Mouse (Mus musculus) neural tube, embryonic 15.5 days (tissue): ENCODE measurements around the gene Slc39a2. TPM values are rescaled to one million over a fixed set of nuclear protein-coding genes. Genes with fewer than 3 reads are reported as not detected.

ENCODE experiments used
- ATAC-seq: fragments of 200-750 bp; cut with Nextera tagmentation; 2 replicates; pipeline ENCODE4 v1.8.0; 2017; ENCODE audit warnings: mild to moderate bottlenecking, moderate TSS enrichment, moderate library complexity; ENCODE audit not compliant: low FRiP score
- H3K27ac ChIP-seq: fragments of 300-500 bp; sonication (generic); replicated peaks from 2 replicates; pipeline ENCODE4 v1.5.1; 2015; ENCODE audit warnings: mild to moderate bottlenecking, inconsistent platforms
- H3K27me3 ChIP-seq: fragments of 300-500 bp; sonication (generic); replicated peaks from 2 replicates; pipeline ENCODE4 v1.6.1; 2015; ENCODE audit warnings: inconsistent platforms
- H3K36me3 ChIP-seq: fragments of 300-500 bp; sonication (generic); 2 replicates; pipeline ENCODE4 v1.6.1; 2015; ENCODE audit warnings: inconsistent platforms
- H3K4me1 ChIP-seq: fragments of 300-500 bp; sonication (generic); 2 replicates; pipeline ENCODE4 v1.6.1; 2015; ENCODE audit warnings: inconsistent platforms
- H3K4me2 ChIP-seq: fragments of 300-500 bp; sonication (generic); 2 replicates; pipeline ENCODE4 v1.6.1; 2015; ENCODE audit warnings: inconsistent platforms, mild to moderate bottlenecking, moderate library complexity
- H3K4me3 ChIP-seq: fragments of 300-500 bp; sonication (generic); replicated peaks from 2 replicates; pipeline ENCODE4 v1.5.1; 2015; ENCODE audit warnings: mild to moderate bottlenecking, inconsistent platforms
- H3K9ac ChIP-seq: fragments of 300-500 bp; sonication (generic); replicated peaks from 2 replicates; pipeline ENCODE4 v1.6.1; 2015; ENCODE audit warnings: mild to moderate bottlenecking, inconsistent platforms
- H3K9me3 ChIP-seq: fragments of 300-500 bp; sonication (generic); replicated peaks from 2 replicates; pipeline ENCODE4 v1.6.1; 2016; ENCODE audit warnings: inconsistent platforms
- WGBS: fragments of 180-500 bp; shearing (Covaris S2); methylation state at CpG from one replicate; pipeline ENCODE4 v1.1.7; 2015; ENCODE audit warnings: mixed read lengths; 5-methylcytosine and 5-hydroxymethylcytosine counted together
- polyA plus RNA-seq: library from polyadenylated mRNA; unstranded; fragments of >200 nt; fragmentation: Nextera tagmentation; extraction: Ambion mirVana; gene quantifications from 2 replicates; pipeline ENCODE4 v1.2.1, GENCODE M21; 2015

The Slc39a2 gene
- polyA plus RNA-seq, 1 experiment from 2014 or later = 2.0 TPM

- peak; percentile 98 for ATAC-seq
- WGBS = under 1% methylated on average over 43 of the region's 43 CpGs
- peak within 1 kb of the TSS; percentile 76 for H3K4me3 ChIP-seq
- H3K4me2 ChIP-seq = peak within 1 kb of the TSS; percentile 77
- peak within 1 kb of the TSS; percentile 73 for H3K9ac ChIP-seq
- H3K4me1 ChIP-seq = peaks cover 18% of the 10 kb centered on the region
- no peaks in the 10 kb centered on the region for H3K9me3 ChIP-seq
- H3K27me3 ChIP-seq = no peaks in the 10 kb centered on the region
- H3K36me3 ChIP-seq = peaks cover 32% of the 10 kb centered on the region
- peak within 1 kb of the TSS; percentile 85 for H3K27ac ChIP-seq
These were observed 7.9 kb upstream of the Slc39a2 start, which contains the start of gene Mettl17 for GRCm38 (mm10) chr14:51884598-51885331. Gene Mettl17 (plus strand): TSS chr14:51884842.

GRCm38 (mm10) chr14:51886051-51886450 is 6.6 kb upstream of the Slc39a2 start:
- Histone ChIP-seq H3K36me3 (peaks cover 44% of the 10 kb centered on the region), H3K9me3 (no peaks in the 10 kb centered on the region), H3K27ac (no peak overlapping the region), H3K4me3 (peak overlapping the region; percentile 76), H3K4me1 (peaks cover 18% of the 10 kb centered on the region), H3K9ac (no peak overlapping the region), H3K4me2 (peak overlapping the region; percentile 77), H3K27me3 (no peaks in the 10 kb centered on the region)
- ATAC-seq = no peak
- 53% methylated on average over 6 of the region's 6 CpGs for WGBS

- Histone ChIP-seq H3K4me1 (peaks cover 18% of the 10 kb centered on the region), H3K4me2 (no peak overlapping the region), H3K36me3 (peaks cover 75% of the 10 kb centered on the region), H3K9me3 (no peaks in the 10 kb centered on the region), H3K4me3 (no peak overlapping the region), H3K27ac (no peak overlapping the region), H3K9ac (no peak overlapping the region), H3K27me3 (no peaks in the 10 kb centered on the region)
- ATAC-seq = no peak
- WGBS = 91% methylated on average over 6 of the region's 6 CpGs
These were observed 2.9 kb upstream of the Slc39a2 start for GRCm38 (mm10) chr14:51889833-51890232.

GRCm38 (mm10) chr14:51893094-51893794 is 555 bp downstream of the Slc39a2 start:
- Histone ChIP-seq H3K4me2 (no peak overlapping the region), H3K4me3 (no peak overlapping the region), H3K36me3 (peaks cover 71% of the 10 kb centered on the region), H3K4me1 (no peaks in the 10 kb centered on the region), H3K9ac (no peak overlapping the region), H3K9me3 (no peaks in the 10 kb centered on the region), H3K27ac (no peak overlapping the region), H3K27me3 (no peaks in the 10 kb centered on the region)
- peak; percentile 27; the same call in 1 of the 2 replicates for ATAC-seq
- 44% methylated on average over 10 of the region's 10 CpGs for WGBS

- 70% methylated on average over 3 of the region's 3 CpGs for WGBS
- Histone ChIP-seq H3K4me2 (no peak overlapping the region), H3K27me3 (no peaks in the 10 kb centered on the region), H3K27ac (no peak overlapping the region), H3K4me3 (no peak overlapping the region), H3K9ac (no peak overlapping the region), H3K9me3 (no peaks in the 10 kb centered on the region), H3K36me3 (peaks cover 65% of the 10 kb centered on the region), H3K4me1 (no peaks in the 10 kb centered on the region)
- ATAC-seq = 0 out of 2 replicates have a peak, but pooled peaks have one; percentile 40
These were observed 1.1 kb downstream of the Slc39a2 start for GRCm38 (mm10) chr14:51893809-51894208.

GRCm38 (mm10) chr14:51895071-51895470 is 2.4 kb downstream of the Slc39a2 start:
- H3K36me3 ChIP-seq = peaks cover 53% of the 10 kb centered on the region
- H3K4me2 ChIP-seq = no peak overlapping the region
- no peak overlapping the region for H3K27ac ChIP-seq
- no peaks in the 10 kb centered on the region for H3K9me3 ChIP-seq
- WGBS = 87% methylated on average over 14 of the region's 14 CpGs
- H3K27me3 ChIP-seq = no peaks in the 10 kb centered on the region
- no peak for ATAC-seq
- no peak overlapping the region for H3K4me3 ChIP-seq
- no peaks in the 10 kb centered on the region for H3K4me1 ChIP-seq
- no peak overlapping the region for H3K9ac ChIP-seq

- Histone ChIP-seq H3K4me2 (no peak overlapping the region), H3K27me3 (no peaks in the 10 kb centered on the region), H3K4me1 (no peaks in the 10 kb centered on the region), H3K4me3 (no peak overlapping the region), H3K9me3 (no peaks in the 10 kb centered on the region), H3K36me3 (peaks cover 44% of the 10 kb centered on the region), H3K9ac (no peak overlapping the region), H3K27ac (no peak overlapping the region)
- no peak for ATAC-seq
- 89% methylated on average over 6 of the region's 6 CpGs for WGBS
These were observed 3.3 kb downstream of the Slc39a2 start for GRCm38 (mm10) chr14:51896019-51896418.

GRCm38 (mm10) chr14:51896539-51897170 is 4.0 kb downstream of the Slc39a2 start:
- ATAC-seq = no peak
- H3K27me3 ChIP-seq = no peaks in the 10 kb centered on the region
- no peak overlapping the region for H3K27ac ChIP-seq
- peaks cover 38% of the 10 kb centered on the region for H3K36me3 ChIP-seq
- no peaks in the 10 kb centered on the region for H3K9me3 ChIP-seq
- H3K9ac ChIP-seq = no peak overlapping the region
- H3K4me2 ChIP-seq = no peak overlapping the region
- no peaks in the 10 kb centered on the region for H3K4me1 ChIP-seq
- H3K4me3 ChIP-seq = no peak overlapping the region
- 86% methylated on average over 8 of the region's 8 CpGs for WGBS

- Histone ChIP-seq H3K36me3 (peaks cover 18% of the 10 kb centered on the region), H3K4me1 (no peaks in the 10 kb centered on the region), H3K9me3 (no peaks in the 10 kb centered on the region), H3K27ac (no peak overlapping the region), H3K4me3 (no peak overlapping the region), H3K27me3 (no peaks in the 10 kb centered on the region), H3K4me2 (no peak overlapping the region), H3K9ac (no peak overlapping the region)
- WGBS = 95% methylated on average over 1 of the region's 1 CpGs
- ATAC-seq = no peak
These were observed 6.7 kb downstream of the Slc39a2 start for GRCm38 (mm10) chr14:51899351-51899750.

- WGBS = 61% methylated on average over 9 of the region's 9 CpGs
- Histone ChIP-seq H3K4me3 (no peak overlapping the region), H3K4me2 (no peak overlapping the region), H3K27ac (no peak overlapping the region), H3K27me3 (no peaks in the 10 kb centered on the region), H3K9ac (no peak overlapping the region), H3K36me3 (peaks cover 19% of the 10 kb centered on the region), H3K4me1 (no peaks in the 10 kb centered on the region), H3K9me3 (no peaks in the 10 kb centered on the region)
- peak; percentile 85 for ATAC-seq
These were observed 10.4 kb downstream of the Slc39a2 start for GRCm38 (mm10) chr14:51902806-51903710.

- Histone ChIP-seq H3K4me2 (no peak overlapping the region), H3K36me3 (peaks cover 27% of the 10 kb centered on the region), H3K4me1 (no peaks in the 10 kb centered on the region), H3K27me3 (no peaks in the 10 kb centered on the region), H3K9me3 (no peaks in the 10 kb centered on the region), H3K27ac (no peak overlapping the region), H3K9ac (no peak overlapping the region), H3K4me3 (no peak overlapping the region)
- WGBS = 91% methylated on average over 9 of the region's 9 CpGs
- ATAC-seq = peak; percentile 13; the same call in 1 of the 2 replicates
These were observed 11.1 kb downstream of the Slc39a2 start for GRCm38 (mm10) chr14:51903782-51904181.
